Mouse (Mus musculus): ENCODE results near the gene Ceacam16. TPM values are rescaled to one million over a fixed set of nuclear protein-coding genes. Genes with fewer than 3 reads are reported as not detected.

Gene Ceacam16
- polyA plus RNA-seq, 1 experiment: 0.16 TPM

- no peaks in the 10 kb centered on the region for H3K27me3 ChIP-seq (replicated peaks; ENCODE audit: control insufficient read depth, insufficient read depth, low read length)
- H3K4me3 ChIP-seq (ENCODE audit: insufficient read depth, low read depth, low read length): no peak overlapping the region
- H3K27ac ChIP-seq (ENCODE audit: insufficient read depth, low read depth, low read length): no peak overlapping the region
- DNase-seq: peak; percentile 71
- no peaks in the 10 kb centered on the region for H3K36me3 ChIP-seq (ENCODE audit: control insufficient read depth, insufficient read depth, low read length)
- peaks cover 6% of the 10 kb centered on the region; the same call in 1 of the 2 replicates for H3K4me1 ChIP-seq (ENCODE audit: control insufficient read depth, insufficient read depth, low read length)
- TF ChIP-seq POLR2A (IDR thresholded peaks at IDR 0.05; ENCODE audit: low read depth, low read length) (no peak), CTCF (conservative IDR thresholded peaks at IDR 0.05; ENCODE audit: insufficient read depth, insufficient read length, low read depth, low read length) (peak; percentile 56)
- WGBS: 35% methylated on average over 13 of the region's 13 CpGs
Measured at GRCm38 (mm10) chr7:19875948-19876682, 15.0 kb upstream of the Ceacam16 start.

- peak; percentile 56 for DNase-seq
- Histone ChIP-seq H3K4me1 (ENCODE audit: control insufficient read depth, insufficient read depth, low read length) (peaks cover 6% of the 10 kb centered on the region; the same call in 1 of the 2 replicates), H3K36me3 (ENCODE audit: control insufficient read depth, insufficient read depth, low read length) (no peaks in the 10 kb centered on the region), H3K4me3 (ENCODE audit: insufficient read depth, low read depth, low read length) (no peak overlapping the region), H3K27ac (ENCODE audit: insufficient read depth, low read depth, low read length) (peak overlapping the region; percentile 12; the same call in 1 of the 2 replicates), H3K27me3 (replicated peaks; ENCODE audit: control insufficient read depth, insufficient read depth, low read length) (no peaks in the 10 kb centered on the region)
- 45% methylated on average over 5 of the region's 5 CpGs for WGBS
- TF ChIP-seq CTCF (conservative IDR thresholded peaks at IDR 0.05; ENCODE audit: insufficient read depth, insufficient read length, low read depth, low read length) (peak; percentile 84), POLR2A (IDR thresholded peaks at IDR 0.05; ENCODE audit: low read depth, low read length) (no peak)
Measured at GRCm38 (mm10) chr7:19871943-19872601, 11.0 kb upstream of the Ceacam16 start.

- H3K36me3 ChIP-seq (ENCODE audit: control insufficient read depth, insufficient read depth, low read length): no peaks in the 10 kb centered on the region
- TF ChIP-seq POLR2A (IDR thresholded peaks at IDR 0.05; ENCODE audit: low read depth, low read length) (no peak), CTCF (conservative IDR thresholded peaks at IDR 0.05; ENCODE audit: insufficient read depth, insufficient read length, low read depth, low read length) (no peak)
- H3K27me3 ChIP-seq (replicated peaks; ENCODE audit: control insufficient read depth, insufficient read depth, low read length): no peaks in the 10 kb centered on the region
- DNase-seq: peak; percentile 75
- H3K4me1 ChIP-seq (ENCODE audit: control insufficient read depth, insufficient read depth, low read length): peaks cover 12% of the 10 kb centered on the region; the same call in 1 of the 2 replicates
- peak overlapping the region; percentile 17; the same call in 1 of the 2 replicates for H3K27ac ChIP-seq (ENCODE audit: insufficient read depth, low read depth, low read length)
- WGBS: 63% methylated on average over 10 of the region's 10 CpGs
- H3K4me3 ChIP-seq (ENCODE audit: insufficient read depth, low read depth, low read length): no peak overlapping the region
Measured at GRCm38 (mm10) chr7:19871137-19871621, 10.1 kb upstream of the Ceacam16 start.

GRCm38 (mm10) chr7:19867751-19868399 is 6.8 kb upstream of the Ceacam16 start:
- TF ChIP-seq CTCF (conservative IDR thresholded peaks at IDR 0.05; ENCODE audit: insufficient read depth, insufficient read length, low read depth, low read length): no peak
- WGBS: 72% methylated on average over 16 of the region's 16 CpGs
- H3K4me3 ChIP-seq (ENCODE audit: insufficient read depth, low read depth, low read length): no peak overlapping the region
- no peaks in the 10 kb centered on the region for H3K36me3 ChIP-seq (ENCODE audit: control insufficient read depth, insufficient read depth, low read length)
- H3K27ac ChIP-seq (ENCODE audit: insufficient read depth, low read depth, low read length): no peak overlapping the region
- H3K27me3 ChIP-seq (replicated peaks; ENCODE audit: control insufficient read depth, insufficient read depth, low read length): no peaks in the 10 kb centered on the region
- H3K4me1 ChIP-seq (ENCODE audit: control insufficient read depth, insufficient read depth, low read length): peaks cover 16% of the 10 kb centered on the region
- DNase-seq: no peak

GRCm38 (mm10) chr7:19866490-19866889 is 5.4 kb upstream of the Ceacam16 start:
- Histone ChIP-seq H3K4me1 (ENCODE audit: control insufficient read depth, insufficient read depth, low read length) (peaks cover 16% of the 10 kb centered on the region), H3K4me3 (ENCODE audit: insufficient read depth, low read depth, low read length) (no peak overlapping the region), H3K27me3 (replicated peaks; ENCODE audit: control insufficient read depth, insufficient read depth, low read length) (no peaks in the 10 kb centered on the region), H3K36me3 (ENCODE audit: control insufficient read depth, insufficient read depth, low read length) (no peaks in the 10 kb centered on the region), H3K27ac (ENCODE audit: insufficient read depth, low read depth, low read length) (peak overlapping the region; percentile 18; the same call in 1 of the 2 replicates)
- TF ChIP-seq CTCF (conservative IDR thresholded peaks at IDR 0.05; ENCODE audit: insufficient read depth, insufficient read length, low read depth, low read length) (no peak), POLR2A (IDR thresholded peaks at IDR 0.05; ENCODE audit: low read depth, low read length) (no peak)
- peak; percentile 85 for DNase-seq
- 34% methylated on average over 6 of the region's 6 CpGs for WGBS

GRCm38 (mm10) chr7:19865246-19866036 is 4.3 kb upstream of the Ceacam16 start:
- WGBS: 92% methylated on average over 8 of the region's 8 CpGs
- no peak for TF ChIP-seq POLR2A (IDR thresholded peaks at IDR 0.05; ENCODE audit: low read depth, low read length)
- no peak for TF ChIP-seq CTCF (conservative IDR thresholded peaks at IDR 0.05; ENCODE audit: insufficient read depth, insufficient read length, low read depth, low read length)
- no peak for DNase-seq
- Histone ChIP-seq H3K4me3 (ENCODE audit: insufficient read depth, low read depth, low read length) (no peak overlapping the region), H3K27me3 (replicated peaks; ENCODE audit: control insufficient read depth, insufficient read depth, low read length) (no peaks in the 10 kb centered on the region), H3K27ac (ENCODE audit: insufficient read depth, low read depth, low read length) (no peak overlapping the region), H3K36me3 (ENCODE audit: control insufficient read depth, insufficient read depth, low read length) (no peaks in the 10 kb centered on the region), H3K4me1 (ENCODE audit: control insufficient read depth, insufficient read depth, low read length) (peaks cover 16% of the 10 kb centered on the region)

Data from kidney, adult 2 months (tissue).